Mouse (Mus musculus) 3134 (cell line): ENCODE data around the gene Gal3st1.
"Not testable (repeated sequence)": the region's sequence is repeated elsewhere in the genome, so short reads cannot be mapped to it uniquely, and the experiment has no call there.

Source experiments
- DNase-seq: peaks from one replicate; pipeline ENCODE4 v3.0.0-alpha.2; 2011; ENCODE audit warnings: low spot score; ENCODE audit not compliant: insufficient read length; ENCODE audit errors: extremely low read depth

The Gal3st1 gene

GRCm38 (mm10) chr11:3982275-3983209 is 894 bp upstream of the Gal3st1 start:
- DNase-seq = no peak

- no peak for DNase-seq
These were observed 668 bp downstream of the Gal3st1 start for GRCm38 (mm10) chr11:3983863-3984745.

GRCm38 (mm10) chr11:3989748-3990147 is 6.3 kb downstream of the Gal3st1 start:
- no peak for DNase-seq

- DNase-seq = no peak
These were observed 9.7 kb downstream of the Gal3st1 start for GRCm38 (mm10) chr11:3993132-3993531.

GRCm38 (mm10) chr11:3993914-3994313 is 10.5 kb downstream of the Gal3st1 start:
- DNase-seq = no peak

GRCm38 (mm10) chr11:3995511-3995910 is 12.1 kb downstream of the Gal3st1 start:
- DNase-seq = peak; percentile 60

GRCm38 (mm10) chr11:3996840-3997239 is 13.4 kb downstream of the Gal3st1 start:
- DNase-seq = no peak

GRCm38 (mm10) chr11:3997978-3998720 is 14.7 kb downstream of the Gal3st1 start:
- no peak for DNase-seq

GRCm38 (mm10) chr11:3999547-3999946 is 16.1 kb downstream of the Gal3st1 start:
- no peak for DNase-seq

GRCm38 (mm10) chr11:4001603-4002002 is 18.2 kb downstream of the Gal3st1 start:
- DNase-seq = peak; percentile 49

GRCm38 (mm10) chr11:4005220-4005805 is 21.9 kb downstream of the Gal3st1 start:
- no peak for DNase-seq

- no peak for DNase-seq
These were observed 23.0 kb downstream of the Gal3st1 start for GRCm38 (mm10) chr11:4006462-4006861.

GRCm38 (mm10) chr11:4012616-4013015 is 29.2 kb downstream of the Gal3st1 start:
- no peak for DNase-seq

- not testable (repeated sequence) for DNase-seq
These were observed 32.4 kb downstream of the Gal3st1 start for GRCm38 (mm10) chr11:4015796-4016195.

GRCm38 (mm10) chr11:4022111-4022510 is 38.7 kb downstream of the Gal3st1 start:
- not testable (repeated sequence) for DNase-seq

GRCm38 (mm10) chr11:4023321-4023720 is 39.9 kb downstream of the Gal3st1 start:
- no peak for DNase-seq

- no peak for DNase-seq
These were observed 43.6 kb downstream of the Gal3st1 start for GRCm38 (mm10) chr11:4027066-4027465.

GRCm38 (mm10) chr11:4027561-4028334 is 44.3 kb downstream of the Gal3st1 start:
- no peak for DNase-seq

- DNase-seq = no peak
These were observed 45.9 kb downstream of the Gal3st1 start for GRCm38 (mm10) chr11:4029343-4029742.
